Mouse (Mus musculus): ENCODE data around the gene Mlec.

- no peak for TF ChIP-seq MYC (IDR thresholded peaks at IDR 0.05; ENCODE audit: low read depth, low read length)
- TF ChIP-seq HCFC1 (IDR thresholded peaks at IDR 0.05; ENCODE audit: low read depth, low read length): 0 out of 2 replicates have a peak, but pooled peaks have one; percentile 14
- no peak for TF ChIP-seq RAD21 (IDR thresholded peaks at IDR 0.05; ENCODE audit: low read depth, low read length)
- no peak for TF ChIP-seq E2F4 (IDR thresholded peaks at IDR 0.05; ENCODE audit: borderline replicate concordance, low read depth, low read length)
- TF ChIP-seq NELFE (IDR thresholded peaks at IDR 0.05; ENCODE audit: low read depth, low read length): no peak
- no peak for TF ChIP-seq MYB (IDR thresholded peaks at IDR 0.05; ENCODE audit: low read depth, low read length)
- TF ChIP-seq POLR2A (IDR thresholded peaks at IDR 0.05; ENCODE audit: control insufficient read depth in 1 of 2, insufficient read depth in 1 of 2, low read depth in 1 of 2, low read length in 2 of 2, poor library complexity in 1 of 2): no peak
- no peak for TF ChIP-seq CTCF (IDR thresholded peaks at IDR 0.05 in 2 of 3, conservative IDR thresholded peaks at IDR 0.05 in 1 of 3; ENCODE audit: control insufficient read depth in 1 of 3, insufficient read depth in 1 of 3, low read depth in 2 of 3, low read length in 3 of 3, poor library complexity in 1 of 3, severe bottlenecking in 1 of 3)
- no peak for TF ChIP-seq MAZ (IDR thresholded peaks at IDR 0.05; ENCODE audit: low read depth, low read length)
Measured at GRCm38 (mm10) chr5:115167396-115167795, 9.4 kb upstream of the Mlec start.
